Mouse (Mus musculus): ENCODE data around the gene Dnase2b. TPM values are rescaled to one million over a fixed set of nuclear protein-coding genes. Genes with fewer than 3 reads are reported as not detected.

Dnase2b gene
- polyA plus RNA-seq, 1 experiment from 2014 or later, result not detected

DNA sequence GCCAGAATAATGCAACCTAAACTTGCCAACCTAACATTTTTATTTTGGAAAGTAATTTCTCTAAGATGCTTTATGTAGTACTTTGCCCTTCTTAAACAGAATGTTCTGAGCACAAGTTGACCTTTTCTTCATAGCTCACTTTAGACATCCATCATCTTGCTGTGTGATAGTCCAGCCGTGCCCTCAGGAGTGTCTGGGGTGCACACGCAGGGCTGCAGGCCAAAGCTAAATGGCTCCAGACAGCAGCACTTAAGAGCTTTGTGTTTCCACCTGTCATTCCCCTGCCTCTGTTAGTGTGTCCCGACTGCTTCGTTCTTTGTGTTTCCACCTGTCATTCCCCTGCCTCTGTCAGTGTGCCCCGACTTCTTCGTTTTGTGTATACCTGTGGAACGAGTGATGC is 48.0 kb downstream of the Dnase2b start:
- Histone ChIP-seq H3K4me2 (replicated peaks) (no peak overlapping the region), H3K4me3 (replicated peaks; ENCODE audit: low read length) (no peak overlapping the region), H3K4me1 (replicated peaks; ENCODE audit: control insufficient read depth, insufficient read depth, low read length) (peaks cover 4% of the 10 kb centered on the region), H3K9ac (no peak overlapping the region), H3K9me3 (ENCODE audit: control insufficient read depth, low read length) (no peaks in the 10 kb centered on the region), H3K36me3 (replicated peaks; ENCODE audit: control insufficient read depth, insufficient read depth) (no peaks in the 10 kb centered on the region), H3K27me3 (ENCODE audit: control insufficient read depth, insufficient read depth, low read length) (no peaks in the 10 kb centered on the region), H3K27ac (no peak overlapping the region)
- WGBS, result 82% methylated on average over 7 of the region's 7 CpGs
- ATAC-seq (ENCODE audit: low FRiP score) (no peak), DNase-seq (ENCODE audit: low spot score) (no peak)

DNA sequence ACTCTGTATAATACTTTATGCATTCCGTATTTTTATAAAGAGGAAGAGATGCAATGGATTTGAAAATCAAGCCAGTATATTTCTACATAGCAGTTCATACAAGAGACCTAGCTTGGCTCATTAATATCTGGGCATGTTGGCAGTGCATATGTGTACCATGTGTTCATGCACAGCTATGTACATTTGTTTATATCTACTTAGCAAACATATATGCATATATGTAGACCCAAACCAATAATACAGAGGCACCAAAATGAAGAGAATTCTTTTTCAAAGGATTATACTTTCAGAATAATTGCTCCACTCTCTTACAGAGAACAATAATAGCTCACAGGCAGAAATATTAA is 50.4 kb downstream of the Dnase2b start:
- H3K9ac ChIP-seq, result no peak overlapping the region; the same call in 1 of the 2 replicates
- WGBS, result 87% methylated on average over 1 of the region's 1 CpGs
- H3K4me2 ChIP-seq (replicated peaks), result no peak overlapping the region
- H3K4me3 ChIP-seq (replicated peaks; ENCODE audit: low read length), result no peak overlapping the region
- ATAC-seq (ENCODE audit: low FRiP score) (no peak), DNase-seq (ENCODE audit: low spot score) (no peak)
- no peaks in the 10 kb centered on the region for H3K27me3 ChIP-seq (ENCODE audit: control insufficient read depth, insufficient read depth, low read length)
- H3K4me1 ChIP-seq (replicated peaks; ENCODE audit: control insufficient read depth, insufficient read depth, low read length), result peaks cover 4% of the 10 kb centered on the region
- H3K9me3 ChIP-seq (ENCODE audit: control insufficient read depth, low read length), result no peaks in the 10 kb centered on the region
- H3K27ac ChIP-seq, result 0 out of 2 replicates have a peak overlapping the region, but pooled peaks have one; percentile 41
- H3K36me3 ChIP-seq (replicated peaks; ENCODE audit: control insufficient read depth, insufficient read depth), result no peaks in the 10 kb centered on the region

- 27% methylated on average over 14 of the region's 14 CpGs for WGBS
- Histone ChIP-seq H3K36me3 (replicated peaks; ENCODE audit: control insufficient read depth, insufficient read depth) (no peaks in the 10 kb centered on the region), H3K9me3 (ENCODE audit: control insufficient read depth, low read length) (no peaks in the 10 kb centered on the region), H3K4me1 (replicated peaks; ENCODE audit: control insufficient read depth, insufficient read depth, low read length) (peaks cover 4% of the 10 kb centered on the region), H3K4me3 (replicated peaks; ENCODE audit: low read length) (no peak overlapping the region), H3K27ac (0 out of 2 replicates have a peak overlapping the region, but pooled peaks have one; percentile 41), H3K27me3 (ENCODE audit: control insufficient read depth, insufficient read depth, low read length) (no peaks in the 10 kb centered on the region), H3K9ac (no peak overlapping the region; the same call in 1 of the 2 replicates), H3K4me2 (replicated peaks) (peak overlapping the region; percentile 29)
- ATAC-seq (ENCODE audit: low FRiP score) (no peak), DNase-seq (ENCODE audit: low spot score) (peak; percentile 90)
These were observed 50.9 kb downstream of the Dnase2b start for GRCm38 (mm10) chr3:146564268-146565064.

GRCm38 (mm10) chr3:146562936-146563335 is 52.5 kb downstream of the Dnase2b start:
- Histone ChIP-seq H3K9ac (no peak overlapping the region), H3K4me3 (replicated peaks; ENCODE audit: low read length) (no peak overlapping the region), H3K4me2 (replicated peaks) (no peak overlapping the region), H3K36me3 (replicated peaks; ENCODE audit: control insufficient read depth, insufficient read depth) (no peaks in the 10 kb centered on the region), H3K27me3 (ENCODE audit: control insufficient read depth, insufficient read depth, low read length) (no peaks in the 10 kb centered on the region), H3K27ac (no peak overlapping the region), H3K4me1 (replicated peaks; ENCODE audit: control insufficient read depth, insufficient read depth, low read length) (peaks cover 4% of the 10 kb centered on the region), H3K9me3 (ENCODE audit: control insufficient read depth, low read length) (no peaks in the 10 kb centered on the region)
- ATAC-seq (ENCODE audit: low FRiP score) (no peak), DNase-seq (ENCODE audit: low spot score) (no peak)
- 90% methylated on average over 7 of the region's 7 CpGs for WGBS

DNA sequence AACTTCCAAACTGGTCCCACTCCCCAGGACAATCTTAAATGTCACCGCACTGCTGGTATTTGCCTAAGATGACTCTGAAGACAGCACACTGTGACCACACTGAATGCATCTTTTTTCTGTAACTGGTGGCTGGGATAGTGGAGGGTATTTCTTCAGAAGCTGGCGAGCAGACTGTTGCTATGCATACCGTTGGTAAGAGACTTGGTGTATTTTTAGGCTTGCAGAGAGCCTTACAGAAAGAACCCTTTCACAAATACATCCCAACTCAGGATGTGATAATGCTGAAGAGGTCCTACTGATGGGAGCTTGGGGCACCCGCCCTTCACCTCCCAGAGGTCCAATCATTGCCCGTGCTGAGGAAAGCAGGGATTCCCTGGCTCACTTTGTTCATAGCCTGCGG is 57.9 kb downstream of the Dnase2b start:
- Histone ChIP-seq H3K4me3 (replicated peaks; ENCODE audit: low read length) (no peak overlapping the region), H3K4me1 (replicated peaks; ENCODE audit: control insufficient read depth, insufficient read depth, low read length) (no peaks in the 10 kb centered on the region), H3K27me3 (ENCODE audit: control insufficient read depth, insufficient read depth, low read length) (no peaks in the 10 kb centered on the region), H3K27ac (no peak overlapping the region), H3K4me2 (replicated peaks) (no peak overlapping the region), H3K9ac (no peak overlapping the region), H3K9me3 (ENCODE audit: control insufficient read depth, low read length) (no peaks in the 10 kb centered on the region), H3K36me3 (replicated peaks; ENCODE audit: control insufficient read depth, insufficient read depth) (no peaks in the 10 kb centered on the region)
- DNase-seq (ENCODE audit: low spot score) (no peak), ATAC-seq (ENCODE audit: low FRiP score) (no peak)
- 90% methylated on average over 6 of the region's 6 CpGs for WGBS

- Histone ChIP-seq H3K9me3 (ENCODE audit: control insufficient read depth, low read length) (no peaks in the 10 kb centered on the region), H3K4me3 (replicated peaks; ENCODE audit: low read length) (no peak overlapping the region), H3K4me1 (replicated peaks; ENCODE audit: control insufficient read depth, insufficient read depth, low read length) (no peaks in the 10 kb centered on the region), H3K4me2 (replicated peaks) (no peak overlapping the region), H3K27ac (no peak overlapping the region), H3K36me3 (replicated peaks; ENCODE audit: control insufficient read depth, insufficient read depth) (no peaks in the 10 kb centered on the region), H3K27me3 (ENCODE audit: control insufficient read depth, insufficient read depth, low read length) (no peaks in the 10 kb centered on the region), H3K9ac (no peak overlapping the region)
- 87% methylated on average over 1 of the region's 1 CpGs for WGBS
- DNase-seq (ENCODE audit: low spot score) (no peak), ATAC-seq (ENCODE audit: low FRiP score) (no peak)
These were observed 58.8 kb downstream of the Dnase2b start for GRCm38 (mm10) chr3:146556567-146556966.

DNA sequence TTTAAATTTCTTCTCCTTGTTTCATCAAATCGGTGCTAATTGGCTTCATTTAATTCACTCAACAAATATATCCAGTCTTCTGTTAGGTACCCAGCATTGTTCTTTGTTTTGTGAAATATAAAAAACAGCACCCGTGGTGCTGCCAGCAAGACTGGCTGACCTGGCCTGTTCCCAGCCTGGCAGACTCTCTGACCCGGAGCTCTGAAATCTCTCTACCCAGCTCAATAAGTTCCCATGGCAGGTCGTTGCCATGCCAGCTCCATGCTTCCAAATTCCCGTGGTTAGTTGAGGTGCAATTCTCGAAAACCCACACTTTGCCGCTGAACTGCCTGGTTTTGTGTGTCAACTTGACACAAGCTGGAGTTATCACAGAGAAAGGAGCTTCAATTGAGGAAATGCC is 60.6 kb downstream of the Dnase2b start:
- 81% methylated on average over 7 of the region's 7 CpGs for WGBS
- Histone ChIP-seq H3K4me2 (replicated peaks) (no peak overlapping the region), H3K36me3 (replicated peaks; ENCODE audit: control insufficient read depth, insufficient read depth) (no peaks in the 10 kb centered on the region), H3K9me3 (ENCODE audit: control insufficient read depth, low read length) (no peaks in the 10 kb centered on the region), H3K4me3 (replicated peaks; ENCODE audit: low read length) (no peak overlapping the region), H3K4me1 (replicated peaks; ENCODE audit: control insufficient read depth, insufficient read depth, low read length) (no peaks in the 10 kb centered on the region), H3K9ac (no peak overlapping the region), H3K27ac (no peak overlapping the region), H3K27me3 (ENCODE audit: control insufficient read depth, insufficient read depth, low read length) (no peaks in the 10 kb centered on the region)
- no peak for ATAC-seq (ENCODE audit: low FRiP score)
- DNase-seq (ENCODE audit: low spot score), result no peak

DNA sequence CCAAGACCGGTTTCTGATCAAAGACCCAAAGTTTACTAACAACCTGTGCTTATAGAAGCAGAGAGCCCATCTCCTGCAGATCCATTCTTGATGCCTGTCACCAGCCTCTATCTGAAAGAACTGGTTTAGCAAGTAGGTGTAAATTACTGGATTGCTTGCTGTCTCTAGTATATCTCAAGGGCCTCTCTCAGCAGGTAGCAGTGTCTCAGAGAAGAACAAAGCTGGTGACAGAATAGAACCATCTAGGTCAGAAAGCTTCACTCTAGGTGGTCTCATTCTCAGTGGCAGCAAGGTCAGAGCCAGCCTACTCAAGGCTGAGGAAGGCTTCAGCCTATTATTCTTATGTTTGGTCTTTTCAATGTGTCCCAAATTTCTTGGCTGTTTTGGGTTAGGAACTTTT is 71.8 kb downstream of the Dnase2b start:
- Histone ChIP-seq H3K36me3 (replicated peaks; ENCODE audit: control insufficient read depth, insufficient read depth) (no peaks in the 10 kb centered on the region), H3K27me3 (ENCODE audit: control insufficient read depth, insufficient read depth, low read length) (no peaks in the 10 kb centered on the region), H3K27ac (no peak overlapping the region), H3K9me3 (ENCODE audit: control insufficient read depth, low read length) (0 out of 2 replicates have a peak, but pooled peaks cover 3% of the 10 kb centered on the region), H3K4me3 (replicated peaks; ENCODE audit: low read length) (no peak overlapping the region), H3K9ac (no peak overlapping the region), H3K4me2 (replicated peaks) (no peak overlapping the region), H3K4me1 (replicated peaks; ENCODE audit: control insufficient read depth, insufficient read depth, low read length) (no peaks in the 10 kb centered on the region)
- no peak for DNase-seq (ENCODE audit: low spot score)
- 43% methylated on average over 1 of the region's 1 CpGs for WGBS
- no peak for ATAC-seq (ENCODE audit: low FRiP score)

- no peak overlapping the region for H3K27ac ChIP-seq
- H3K4me2 ChIP-seq (replicated peaks), result no peak overlapping the region
- no peaks in the 10 kb centered on the region for H3K27me3 ChIP-seq (ENCODE audit: control insufficient read depth, insufficient read depth, low read length)
- 90% methylated on average over 4 of the region's 4 CpGs for WGBS
- H3K9me3 ChIP-seq (ENCODE audit: control insufficient read depth, low read length), result 0 out of 2 replicates have a peak, but pooled peaks cover 3% of the 10 kb centered on the region
- no peak overlapping the region for H3K9ac ChIP-seq
- no peaks in the 10 kb centered on the region for H3K4me1 ChIP-seq (replicated peaks; ENCODE audit: control insufficient read depth, insufficient read depth, low read length)
- ATAC-seq (ENCODE audit: low FRiP score), result no peak
- no peak for DNase-seq (ENCODE audit: low spot score)
- no peaks in the 10 kb centered on the region for H3K36me3 ChIP-seq (replicated peaks; ENCODE audit: control insufficient read depth, insufficient read depth)
- H3K4me3 ChIP-seq (replicated peaks; ENCODE audit: low read length), result no peak overlapping the region
These were observed 74.7 kb downstream of the Dnase2b start for GRCm38 (mm10) chr3:146540521-146541273.

Measured in hindbrain, embryonic 14.5 days (tissue).